Mouse (Mus musculus): Measurements from ENCODE around the gene Il1f5.

- no peak for TF ChIP-seq POLR2A (IDR thresholded peaks at IDR 0.05; ENCODE audit: low read depth, low read length)
- TF ChIP-seq CTCF (IDR thresholded peaks at IDR 0.05; ENCODE audit: borderline replicate concordance, insufficient read depth, low read length) = no peak
These were observed 34.7 kb downstream of the Il1f5 start for GRCm38 (mm10) chr2:24311302-24312001.

Data from embryonic fibroblast, embryonic 13.5 days (primary cell).